Mouse (Mus musculus): Measurements from ENCODE around the gene Tfe3.
"Not testable (repeated sequence)": the region's sequence is repeated elsewhere in the genome, so short reads cannot be mapped to it uniquely, and the experiment has no call there.

- not testable (repeated sequence) for TF ChIP-seq POLR2A (IDR thresholded peaks at IDR 0.05; ENCODE audit: extremely low read depth, insufficient read depth, low read length); CTCF (IDR thresholded peaks at IDR 0.05; ENCODE audit: low read depth, low read length)
Observed at GRCm38 (mm10) chrX:7713764-7714134, 48.6 kb upstream of the Tfe3 start.
